Mouse (Mus musculus) thymus, adult 2 months (tissue): Measurements from ENCODE around the gene Slc44a3.

Experiments
- CTCF ChIP-seq: fragments of 200-500 bp; IDR thresholded peaks from 2 replicates; pipeline ENCODE4 v1.5.1; 2012; ENCODE audit warnings: mild to moderate bottlenecking, control low read depth, low read length, moderate library complexity, borderline replicate concordance; ENCODE audit not compliant: control insufficient read depth, poor library complexity, insufficient read depth; ENCODE audit errors: extremely low read depth
- POLR2A ChIP-seq: fragments of 200-500 bp; IDR thresholded peaks from 2 replicates; pipeline ENCODE4 v1.6.1; 2012; ENCODE audit warnings: mild to moderate bottlenecking, low read length, control low read depth, moderate library complexity; ENCODE audit not compliant: control insufficient read depth, poor library complexity, insufficient read depth; ENCODE audit errors: extremely low read depth

GRCm38 (mm10) chr3:121490941-121491340 is 41.3 kb downstream of the Slc44a3 start:
- TF ChIP-seq CTCF, result no peak
- TF ChIP-seq POLR2A, result no peak
